ENCODE assay signal across 17 mouse cellular contexts in genomic region chr7:49018478-49018914, GRCm38 (mm10).
DNase-seq lines count a peak whose midpoint lies in the region; ATAC-seq lines count a peak whose summit lies in the region.
"Had no signal": no experiment of that assay in that cellular context is flagged by ENCODE, and none has a peak within 500 bp of the region (broad histone marks: within the 10 kb centered on the region; RNA-seq: fewer than 3 reads in every experiment).

No protein-coding gene starts in this region.

- DNase-seq in left cerebral cortex, postnatal 4 days, result peak; percentile 51
- no peak for DNase-seq in left cerebral cortex, postnatal 10 days (ENCODE audit: extremely low spot score in 1 of 2, low spot score in 2 of 2)
- peak; percentile 84 for DNase-seq in midbrain, embryonic 11.5 days (ENCODE audit: low spot score, missing footprints)
- no peak for DNase-seq in natural killer cell, adult 2 months (ENCODE audit: low spot score in 2 of 2)
- no peak for DNase-seq in gastrocnemius, postnatal 10 days
- no peak for DNase-seq in adipocyte (ENCODE audit: low spot score)
- DNase-seq: gastrocnemius, postnatal 25 days; heart, postnatal 10 days; lung, embryonic 14.5 days; lung, postnatal 4 days; thymus, adult 2 months had no signal

- no peaks in the 10 kb centered on the region for H3K9me3 ChIP-seq in hindbrain, embryonic 13.5 days
- no peaks in the 10 kb centered on the region for H3K9me3 ChIP-seq in midbrain, embryonic 11.5 days (ENCODE audit: control insufficient read depth, low read length)
- H3K9me3 ChIP-seq in neural tube, embryonic 14.5 days (ENCODE audit: control insufficient read depth, low read length), result no peaks in the 10 kb centered on the region
- H3K9me3 ChIP-seq: heart, embryonic 10.5 days; limb, embryonic 10.5 days; stomach, embryonic 15.5 days had no signal

- no peak overlapping the region for H3K9ac ChIP-seq in hindbrain, embryonic 13.5 days
- H3K9ac ChIP-seq in midbrain, embryonic 11.5 days (ENCODE audit: low read length), result no peak overlapping the region
- no peak overlapping the region for H3K9ac ChIP-seq in neural tube, embryonic 14.5 days (replicated peaks; ENCODE audit: low read depth, low read length)
- H3K9ac ChIP-seq: lung, embryonic 14.5 days; stomach, embryonic 15.5 days had no signal

- no peaks in the 10 kb centered on the region for H3K27me3 ChIP-seq in hindbrain, embryonic 13.5 days
- no peaks in the 10 kb centered on the region for H3K27me3 ChIP-seq in midbrain, embryonic 11.5 days (ENCODE audit: control insufficient read depth, insufficient read depth, low read length)
- no peaks in the 10 kb centered on the region for H3K27me3 ChIP-seq in neural tube, embryonic 14.5 days (ENCODE audit: control insufficient read depth, insufficient read depth, low read length)
- H3K27me3 ChIP-seq: stomach, embryonic 15.5 days had no signal

- WGBS in hindbrain, embryonic 13.5 days, result 18% methylated on average over 7 of the region's 7 CpGs
- WGBS in midbrain, embryonic 11.5 days, result 58% methylated on average over 7 of the region's 7 CpGs
- WGBS in neural tube, embryonic 14.5 days, result 18% methylated on average over 7 of the region's 7 CpGs

- intact Hi-C loops in left cerebral cortex, postnatal 4 days (cut with DNase I), result no loop called here
- intact Hi-C loops in left cerebral cortex, postnatal 10 days (cut with DNase I), result no loop called here

- H3K36me3 ChIP-seq in hindbrain, embryonic 13.5 days, result no peaks in the 10 kb centered on the region
- H3K36me3 ChIP-seq in midbrain, embryonic 11.5 days (ENCODE audit: control insufficient read depth, insufficient read depth, low read length), result no peaks in the 10 kb centered on the region
- H3K36me3 ChIP-seq in neural tube, embryonic 14.5 days (ENCODE audit: control insufficient read depth, insufficient read depth, low read length), result no peaks in the 10 kb centered on the region
- H3K36me3 ChIP-seq: heart, embryonic 10.5 days; limb, embryonic 10.5 days; stomach, embryonic 15.5 days had no signal

- H3K4me1 ChIP-seq in hindbrain, embryonic 13.5 days (replicated peaks), result peaks cover 67% of the 10 kb centered on the region
- peaks cover 17% of the 10 kb centered on the region for H3K4me1 ChIP-seq in midbrain, embryonic 11.5 days (ENCODE audit: control insufficient read depth, insufficient read depth, low read length)
- H3K4me1 ChIP-seq in neural tube, embryonic 14.5 days (ENCODE audit: control insufficient read depth, insufficient read depth, low read length), result peaks cover 8% of the 10 kb centered on the region
- H3K4me1 ChIP-seq: stomach, embryonic 15.5 days had no signal

- ATAC-seq in hindbrain, embryonic 13.5 days (ENCODE audit: low FRiP score), result peak; percentile 43
- peak; percentile 53; the same call in 1 of the 2 replicates for ATAC-seq in midbrain, embryonic 11.5 days (ENCODE audit: low FRiP score)
- ATAC-seq in neural tube, embryonic 14.5 days (ENCODE audit: low read depth), result peak; percentile 41; the same call in 1 of the 2 replicates

- no peak overlapping the region for H3K4me2 ChIP-seq in hindbrain, embryonic 13.5 days
- no peak overlapping the region for H3K4me2 ChIP-seq in midbrain, embryonic 11.5 days
- H3K4me2 ChIP-seq in neural tube, embryonic 14.5 days (ENCODE audit: low read depth, low read length), result no peak overlapping the region; the same call in 1 of the 2 replicates
- H3K4me2 ChIP-seq: liver, embryonic 11.5 days; lung, embryonic 14.5 days; stomach, embryonic 15.5 days had no signal

- no peak overlapping the region for H3K4me3 ChIP-seq in hindbrain, embryonic 13.5 days
- no peak overlapping the region for H3K4me3 ChIP-seq in midbrain, embryonic 11.5 days (ENCODE audit: low read depth, low read length)
- no peak overlapping the region for H3K4me3 ChIP-seq in neural tube, embryonic 14.5 days (ENCODE audit: low read depth, low read length)
- H3K4me3 ChIP-seq: heart, embryonic 10.5 days; limb, embryonic 10.5 days; stomach, embryonic 15.5 days had no signal

- H3K27ac ChIP-seq in hindbrain, embryonic 13.5 days, result peak overlapping the region; percentile 79
- H3K27ac ChIP-seq in midbrain, embryonic 11.5 days (ENCODE audit: low read depth, low read length), result peak overlapping the region; percentile 35; the same call in 1 of the 2 replicates
- peak overlapping the region; percentile 50; the same call in 1 of the 2 replicates for H3K27ac ChIP-seq in neural tube, embryonic 14.5 days (ENCODE audit: low read depth, low read length)
- H3K27ac ChIP-seq: heart, embryonic 10.5 days; limb, embryonic 10.5 days; stomach, embryonic 15.5 days had no signal

Comparison
In these comparisons a context has a peak if more than half of its experiments do, and no peak if none do; other contexts are left out.
1. DNase-seq: peak in left cerebral cortex, postnatal 4 days (single experiment) and midbrain, embryonic 11.5 days (single experiment); none in left cerebral cortex, postnatal 10 days (0 of 2), natural killer cell, adult 2 months (0 of 2), gastrocnemius, postnatal 10 days (single experiment) and adipocyte (single experiment).
2. Peak in every context shown above with its lines, with median percentiles within 50 percentile points of each other: ATAC-seq and H3K27ac ChIP-seq.